Mouse (Mus musculus): ENCODE measurements around the gene Map2k6. TPM values are rescaled to one million over a fixed set of nuclear protein-coding genes. Genes with fewer than 3 reads are reported as not detected.

Map2k6 gene
- total RNA-seq, 2 experiments from 2014 or later: 23.1 to 25.4 TPM

DNA sequence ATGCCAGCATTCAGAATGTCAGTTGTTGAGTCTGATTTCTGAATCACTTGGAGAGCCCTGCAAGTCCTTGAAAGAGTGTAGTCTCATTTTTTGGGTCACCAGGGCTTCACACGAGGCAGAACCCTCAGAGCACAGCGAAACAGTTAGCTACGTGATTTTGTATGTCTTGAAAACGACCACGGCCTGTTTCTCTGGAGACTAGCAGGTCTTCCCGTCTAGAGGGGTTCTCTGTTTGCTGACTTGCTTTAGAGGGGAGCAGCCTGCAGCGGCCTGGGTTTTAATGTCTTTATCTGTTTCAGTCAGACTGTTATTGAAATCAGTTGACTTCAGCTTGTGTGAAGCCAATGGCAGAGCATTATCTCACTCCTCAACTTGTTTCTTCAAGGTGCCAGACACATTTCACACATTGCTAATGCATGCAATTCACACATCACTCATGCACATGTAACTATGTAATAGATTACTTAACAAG is 58.6 kb downstream of the Map2k6 start:
- intact Hi-C loops (cut with DNase I): no loop called here
- no peak for TF ChIP-seq CTCF (IDR thresholded peaks at IDR 0.05)
- Histone ChIP-seq H3K4me3 (no peak overlapping the region), H3K27ac (no peak overlapping the region)
- DNase-seq (ENCODE audit: extremely low spot score in 1 of 2, low spot score in 2 of 2): no peak

DNA sequence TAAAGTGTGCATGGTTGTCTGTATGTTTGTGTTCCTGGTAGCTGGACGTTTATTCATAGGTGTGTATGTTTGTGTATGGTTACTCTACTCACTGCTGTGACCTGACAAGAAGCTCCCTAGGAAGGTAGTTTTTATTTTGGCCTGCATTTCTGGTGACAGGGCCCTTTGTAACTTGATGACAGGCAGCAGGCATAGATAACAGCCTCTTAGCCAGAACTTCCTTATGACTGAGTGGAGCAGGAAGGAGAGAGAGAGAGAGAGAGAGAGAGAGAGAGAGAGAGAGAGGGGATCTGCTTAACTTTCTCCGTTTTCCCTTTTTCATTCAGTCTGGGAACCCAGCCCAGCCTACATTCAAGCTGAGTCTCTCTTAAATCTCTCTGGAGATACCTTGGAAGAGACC is 61.6 kb downstream of the Map2k6 start:
- DNase-seq (ENCODE audit: extremely low spot score in 1 of 2, low spot score in 2 of 2): no peak
- intact Hi-C loops (cut with DNase I): no loop called here
- H3K27ac ChIP-seq: no peak overlapping the region
- H3K4me3 ChIP-seq: no peak overlapping the region
- no peak for TF ChIP-seq CTCF (IDR thresholded peaks at IDR 0.05)

DNA sequence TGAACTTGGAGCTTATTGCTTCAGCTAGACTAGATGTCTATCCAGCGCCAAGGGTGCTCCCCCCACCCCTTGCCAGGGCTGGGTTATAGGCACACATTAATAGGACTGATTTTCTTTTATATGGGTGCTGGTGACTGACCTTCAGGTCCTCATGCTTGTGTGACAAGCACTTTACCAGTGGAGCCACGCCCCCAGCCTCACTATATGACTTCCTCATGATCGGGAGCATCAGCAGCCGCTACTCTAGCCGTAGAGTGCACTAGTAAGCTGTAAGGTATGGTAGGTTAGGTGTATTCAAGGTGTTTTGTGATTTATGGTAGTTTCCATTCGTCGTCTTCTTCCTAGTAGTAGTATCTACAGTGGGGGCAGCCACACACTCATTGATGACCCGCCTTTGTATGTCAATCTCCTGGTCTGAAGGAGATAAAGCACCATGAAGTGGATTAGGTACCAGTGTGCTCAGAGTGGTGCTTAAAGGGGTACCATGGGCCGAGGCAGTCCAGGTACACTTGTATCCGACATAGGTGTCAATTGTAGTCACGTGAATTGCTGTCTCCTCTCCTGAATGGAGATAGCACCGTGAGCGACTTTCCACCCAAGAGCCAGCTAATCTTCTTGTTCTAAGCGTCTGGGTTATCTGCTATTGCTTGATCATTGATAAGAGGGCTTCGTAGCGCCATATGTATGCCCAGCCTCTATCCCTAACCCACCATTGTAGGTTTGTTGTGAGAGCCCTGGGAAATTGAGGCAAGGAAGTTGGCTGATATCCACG is 62.8 kb downstream of the Map2k6 start:
- intact Hi-C loops (cut with DNase I): no loop called here
- Histone ChIP-seq H3K27ac (no peak overlapping the region), H3K4me3 (no peak overlapping the region)
- no peak for TF ChIP-seq CTCF (IDR thresholded peaks at IDR 0.05)
- no peak for DNase-seq (ENCODE audit: extremely low spot score in 1 of 2, low spot score in 2 of 2)

DNA sequence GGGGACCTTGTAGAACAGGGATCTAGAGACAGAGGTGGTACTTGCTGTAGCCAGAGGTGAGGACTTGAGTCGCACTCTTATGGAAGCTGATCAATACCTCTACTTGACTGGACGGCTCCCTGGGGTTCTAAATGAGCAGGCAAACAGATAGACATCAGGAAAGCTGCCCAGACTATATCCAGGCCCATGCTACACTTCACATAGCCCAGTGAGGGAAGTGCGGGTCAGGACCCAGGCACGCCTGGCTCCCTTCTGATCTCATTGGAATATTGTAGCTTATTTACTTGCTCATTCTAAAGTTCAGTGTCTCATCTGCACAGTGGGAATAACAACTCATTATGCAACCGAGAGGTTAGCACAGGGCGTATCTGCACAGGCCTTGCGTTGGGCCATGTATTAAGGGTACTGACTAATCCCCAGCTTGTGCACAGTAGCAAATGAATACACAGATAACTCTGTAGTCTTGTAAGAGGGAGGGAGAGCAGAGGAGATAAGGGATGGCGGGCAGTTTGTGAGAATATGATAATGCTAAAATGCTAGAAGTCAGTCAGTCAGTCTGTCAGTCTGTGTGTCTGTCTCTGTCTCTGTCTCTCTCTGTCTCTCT is 64.2 kb downstream of the Map2k6 start:
- no peak for DNase-seq (ENCODE audit: extremely low spot score in 1 of 2, low spot score in 2 of 2)
- intact Hi-C loops (cut with DNase I): no loop called here
- H3K4me3 ChIP-seq: no peak overlapping the region
- no peak overlapping the region for H3K27ac ChIP-seq
- TF ChIP-seq CTCF (IDR thresholded peaks at IDR 0.05): no peak

DNA sequence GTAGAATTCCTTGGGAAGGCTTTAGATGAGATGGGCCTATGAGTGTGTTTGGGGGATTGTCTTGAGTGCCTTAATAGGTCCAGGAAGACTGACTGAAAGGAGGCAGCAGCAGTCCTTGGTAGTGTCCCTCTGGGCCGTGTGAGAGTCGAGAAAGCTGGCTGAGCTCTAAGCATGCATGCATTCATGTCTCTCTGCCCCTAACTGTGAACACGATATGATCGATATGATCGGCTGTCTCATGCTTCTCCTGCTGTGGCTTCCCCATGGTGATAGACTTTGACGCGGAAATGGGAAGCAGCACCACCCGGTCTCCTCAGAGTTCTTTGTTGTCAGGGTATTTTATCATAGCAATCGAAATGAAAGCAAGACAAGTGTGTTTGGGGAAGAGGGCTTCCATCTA is 64.9 kb downstream of the Map2k6 start:
- no peak for TF ChIP-seq CTCF (IDR thresholded peaks at IDR 0.05)
- Histone ChIP-seq H3K27ac (no peak overlapping the region), H3K4me3 (no peak overlapping the region)
- intact Hi-C loops (cut with DNase I): no loop called here
- no peak for DNase-seq (ENCODE audit: extremely low spot score in 1 of 2, low spot score in 2 of 2)

DNA sequence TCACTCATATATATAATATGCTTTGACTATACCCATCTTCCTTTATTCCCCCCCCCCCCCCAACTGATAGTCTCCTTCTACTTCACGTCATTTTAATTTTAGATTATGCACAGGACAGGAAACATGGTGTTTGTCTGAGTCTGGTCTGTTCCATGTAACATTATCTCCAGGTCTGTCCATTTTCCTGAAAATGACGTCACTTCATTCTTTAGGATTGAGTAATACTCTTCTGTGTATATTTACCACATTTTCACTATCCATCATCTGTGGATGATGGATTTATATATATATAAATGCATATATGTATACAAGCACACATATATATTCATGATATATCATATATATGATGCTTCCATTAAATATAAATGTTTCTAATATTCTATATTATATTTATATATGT is 70.1 kb downstream of the Map2k6 start:
- intact Hi-C loops (cut with DNase I): no loop called here
- no peak for TF ChIP-seq CTCF (IDR thresholded peaks at IDR 0.05)
- H3K4me3 ChIP-seq: no peak overlapping the region

DNA sequence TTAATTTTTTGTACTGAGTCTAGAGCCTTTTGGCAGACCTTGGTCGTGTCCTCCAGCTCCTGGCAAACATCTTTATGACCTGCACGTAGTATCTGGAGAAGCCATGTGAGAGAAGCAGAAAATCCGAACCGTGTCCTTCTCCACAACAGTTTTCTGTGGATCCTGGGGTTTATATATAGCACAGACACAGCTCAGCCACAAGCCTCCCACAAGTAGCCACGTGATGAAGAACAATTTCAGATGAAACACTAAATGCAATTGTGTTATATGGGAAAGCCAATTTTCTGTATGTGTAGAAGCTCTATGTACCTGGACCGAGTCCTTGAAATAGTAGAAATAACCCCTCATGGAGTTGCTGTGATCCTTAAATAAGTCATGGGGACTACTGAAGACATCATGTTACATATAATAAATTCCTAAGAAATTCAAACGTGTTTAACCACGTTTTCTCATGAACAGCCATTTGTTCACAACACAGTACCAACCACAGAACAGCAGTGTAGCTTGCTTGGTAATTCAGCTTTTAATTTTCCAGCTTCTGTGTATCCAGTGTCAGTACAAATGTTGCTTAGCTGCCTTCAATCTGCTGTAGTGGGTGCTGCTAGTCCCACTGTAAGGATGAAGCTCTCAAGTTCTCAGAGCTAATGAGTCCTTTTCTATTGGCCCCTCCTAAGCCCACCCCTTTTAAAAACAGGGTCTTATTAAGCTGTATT is 71.8 kb downstream of the Map2k6 start:
- intact Hi-C loops (cut with DNase I): no loop called here
- Histone ChIP-seq H3K27ac (peak overlapping the region; percentile 69), H3K4me3 (no peak overlapping the region)
- TF ChIP-seq CTCF (IDR thresholded peaks at IDR 0.05): no peak
- no peak for DNase-seq (ENCODE audit: extremely low spot score in 1 of 2, low spot score in 2 of 2)

More for the DNA sequence above, 70.1 kb downstream of the Map2k6 start:
- DNase-seq (ENCODE audit: extremely low spot score in 1 of 2, low spot score in 2 of 2): no peak
- H3K27ac ChIP-seq: no peak overlapping the region

DNA sequence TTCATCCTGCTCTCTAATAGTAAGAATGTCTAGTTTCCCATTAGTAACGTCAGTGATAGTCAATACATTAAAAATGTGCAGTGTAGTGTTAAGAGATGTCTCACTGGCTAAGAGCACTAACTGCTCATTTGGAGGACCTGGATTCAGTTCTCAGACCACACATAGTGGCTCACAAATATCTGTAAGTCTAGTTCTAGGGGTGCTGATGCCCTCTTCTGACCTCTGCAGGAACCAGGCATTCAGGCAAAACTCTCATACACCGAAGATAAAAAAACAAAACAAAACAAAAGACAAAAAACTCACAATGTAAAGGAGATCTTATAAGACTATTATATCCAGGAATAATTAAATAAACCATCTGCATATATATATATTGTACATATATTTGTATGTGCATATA is 72.4 kb downstream of the Map2k6 start:
- H3K27ac ChIP-seq: no peak overlapping the region
- no peak for DNase-seq (ENCODE audit: extremely low spot score in 1 of 2, low spot score in 2 of 2)
- intact Hi-C loops (cut with DNase I): no loop called here
- H3K4me3 ChIP-seq: no peak overlapping the region
- TF ChIP-seq CTCF (IDR thresholded peaks at IDR 0.05): no peak

DNA sequence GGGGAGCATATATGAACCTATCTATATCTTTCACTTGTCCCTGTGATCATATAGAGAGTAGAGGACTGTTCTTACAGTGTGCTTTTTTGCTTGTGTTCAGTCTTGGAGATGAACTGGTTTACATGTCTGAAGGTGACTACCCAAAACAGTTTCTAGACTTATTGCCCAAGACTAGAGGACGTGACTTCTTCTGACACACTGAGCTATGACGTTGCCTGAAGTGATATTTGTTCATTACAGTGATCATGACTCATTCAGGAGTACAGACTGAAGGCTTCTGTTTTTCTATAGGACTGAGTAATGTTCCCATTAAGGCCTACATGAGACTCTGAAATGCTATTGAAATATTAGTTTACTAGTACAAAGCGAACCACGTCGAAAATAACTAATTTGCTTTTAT is 73.2 kb downstream of the Map2k6 start:
- no peak overlapping the region for H3K4me3 ChIP-seq
- no peak overlapping the region for H3K27ac ChIP-seq
- no peak for DNase-seq (ENCODE audit: extremely low spot score in 1 of 2, low spot score in 2 of 2)
- TF ChIP-seq CTCF (IDR thresholded peaks at IDR 0.05): no peak
- intact Hi-C loops (cut with DNase I): no loop called here

DNA sequence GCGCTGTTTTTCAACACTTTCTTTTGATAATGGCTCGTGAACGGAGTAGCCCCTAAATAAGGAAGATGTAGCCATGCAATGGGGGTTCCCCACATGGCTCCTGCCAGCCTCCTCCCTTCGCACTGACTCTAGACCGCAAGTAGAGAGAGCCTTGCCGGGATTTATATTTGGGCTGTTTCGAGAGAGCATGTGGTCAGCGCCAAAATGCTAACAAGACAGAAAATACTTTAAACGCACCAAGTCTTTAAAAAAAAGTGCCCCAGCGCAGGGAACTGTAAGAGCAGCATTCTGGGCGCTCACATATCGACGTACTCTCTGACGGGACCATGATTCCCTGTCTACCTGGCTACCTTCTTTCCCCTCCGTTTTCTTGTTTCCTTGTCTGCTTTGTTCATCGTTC is 74.6 kb downstream of the Map2k6 start:
- TF ChIP-seq CTCF (IDR thresholded peaks at IDR 0.05): no peak
- DNase-seq (ENCODE audit: extremely low spot score in 1 of 2, low spot score in 2 of 2): no peak
- intact Hi-C loops (cut with DNase I): no loop called here
- Histone ChIP-seq H3K4me3 (no peak overlapping the region), H3K27ac (no peak overlapping the region)

DNA sequence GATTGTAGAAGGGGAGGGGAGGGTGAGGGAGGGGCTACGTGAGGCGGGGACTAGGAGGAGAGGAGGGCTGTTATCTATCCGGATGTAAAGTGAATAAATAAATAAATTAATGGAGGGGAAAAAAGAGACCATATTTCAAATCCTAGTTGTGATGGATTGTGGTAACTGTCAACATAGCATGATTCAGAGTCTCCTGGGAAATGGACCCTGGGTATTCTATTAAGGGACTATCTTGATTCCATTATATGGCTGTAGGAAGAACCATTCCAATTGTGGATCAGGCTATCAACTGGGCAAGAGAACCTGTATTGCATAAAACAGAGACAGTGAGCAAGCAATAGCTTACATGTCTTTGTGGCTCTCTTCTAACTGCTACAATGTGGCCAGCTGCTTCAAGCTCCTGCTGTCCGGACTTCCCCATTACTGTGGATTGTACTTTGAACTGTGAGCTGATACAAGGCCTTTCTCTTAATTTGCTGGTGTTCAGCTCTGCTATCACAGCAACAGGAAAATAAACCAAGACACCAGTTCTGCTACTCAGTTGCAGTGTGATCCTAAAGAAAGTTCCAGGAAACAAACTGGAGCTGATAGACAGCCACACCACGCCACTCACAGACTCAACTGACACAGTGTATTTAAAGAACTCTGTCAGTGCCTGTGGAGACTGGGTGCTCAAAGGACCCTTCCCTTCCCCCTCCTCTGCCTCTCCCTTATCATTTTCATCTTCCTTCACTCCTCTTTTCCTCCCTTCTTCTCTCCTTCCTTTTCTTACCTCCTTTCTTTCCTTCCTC is 77.6 kb downstream of the Map2k6 start:
- no peak for TF ChIP-seq CTCF (IDR thresholded peaks at IDR 0.05)
- no peak overlapping the region for H3K27ac ChIP-seq
- intact Hi-C loops (cut with DNase I): no loop called here
- DNase-seq (ENCODE audit: extremely low spot score in 1 of 2, low spot score in 2 of 2): no peak
- H3K4me3 ChIP-seq: no peak overlapping the region
